Mouse (Mus musculus) cortical plate, adult 2 months (tissue): ENCODE data around the gene Trmt1l. TPM values are rescaled to one million over a fixed set of nuclear protein-coding genes. Genes with fewer than 3 reads are reported as not detected.

Experiments
- H3K27ac ChIP-seq: fragments of 200-500 bp; 2 replicates; pipeline ENCODE4 v1.5.1; 2012; ENCODE audit warnings: low read length, control low read depth, inconsistent platforms; ENCODE audit not compliant: insufficient read depth
- H3K4me1 ChIP-seq: fragments of 200-500 bp; 2 replicates; pipeline ENCODE4 v1.6.1; 2011; ENCODE audit warnings: low read length; ENCODE audit not compliant: control insufficient read depth, insufficient read depth
- H3K4me3 ChIP-seq: fragments of 200-500 bp; 2 replicates; pipeline ENCODE4 v1.5.1; 2011; ENCODE audit warnings: mild to moderate bottlenecking, low read length, control low read depth; ENCODE audit not compliant: insufficient read depth
- CTCF ChIP-seq: fragments of 200-500 bp; IDR thresholded peaks from 2 replicates; pipeline ENCODE4 v1.5.1; 2011; ENCODE audit warnings: mild to moderate bottlenecking, control low read depth, low read length; ENCODE audit not compliant: insufficient read depth; ENCODE audit errors: extremely low read depth
- POLR2A ChIP-seq: fragments of 200-500 bp; IDR thresholded peaks from 2 replicates; pipeline ENCODE4 v1.6.1; 2011; ENCODE audit warnings: mild to moderate bottlenecking, low read length, control low read depth; ENCODE audit not compliant: insufficient read depth; ENCODE audit errors: extremely low read depth
- polyA plus RNA-seq: library from polyadenylated mRNA; depleted of rRNA; stranded (reverse); fragments of >200 nt; gene quantifications from 2 replicates; pipeline ENCODE4 v1.2.3, GENCODE M21; 2012; rRNA removed

Gene Trmt1l
- polyA plus RNA-seq, 1 experiment, result 31.3 TPM

DNA sequence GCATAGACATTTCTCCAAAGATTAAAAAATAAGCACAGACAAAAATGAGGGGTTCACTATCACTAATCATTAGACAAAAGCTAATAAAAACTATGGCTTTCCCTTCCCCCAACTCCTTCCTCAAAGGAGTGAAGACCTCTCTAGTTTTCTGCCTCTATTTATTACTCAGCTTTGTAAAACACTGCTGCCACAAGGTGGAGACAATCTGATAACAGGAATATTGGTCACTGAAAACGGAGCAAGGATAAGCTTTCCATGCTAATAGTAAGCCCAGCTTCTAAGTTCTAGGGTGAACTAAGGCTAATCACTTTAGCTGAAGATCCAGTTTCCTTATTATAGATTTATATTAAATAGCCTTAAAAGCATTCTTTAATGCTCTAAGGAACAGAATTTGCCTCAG lies 64.1 kb downstream of the Trmt1l start:
- Histone ChIP-seq H3K4me1 (no peaks in the 10 kb centered on the region), H3K27ac (no peak overlapping the region), H3K4me3 (no peak overlapping the region)
- TF ChIP-seq CTCF, result no peak
- no peak for TF ChIP-seq POLR2A

DNA sequence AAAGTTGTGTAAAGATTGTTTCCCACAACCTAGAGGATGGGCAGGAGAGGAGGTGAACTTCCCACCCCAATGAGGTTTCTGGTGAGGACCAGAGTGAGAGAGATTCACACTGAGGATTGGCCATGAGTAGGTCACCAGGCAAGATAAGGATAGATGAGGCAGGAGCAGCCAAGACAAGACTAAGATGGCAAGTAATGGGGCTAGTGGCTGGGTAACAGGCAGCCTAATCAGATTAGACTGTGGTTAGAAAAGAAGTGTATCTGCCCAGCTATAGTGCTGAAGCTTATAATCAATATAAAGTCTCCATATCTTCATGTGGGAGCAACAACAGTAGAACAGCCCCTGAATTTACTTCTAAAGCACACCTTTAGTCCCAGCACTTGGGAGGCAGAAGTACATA lies 65.5 kb downstream of the Trmt1l start:
- H3K27ac ChIP-seq, result no peak overlapping the region
- TF ChIP-seq CTCF (no peak), POLR2A (no peak)
- no peak overlapping the region for H3K4me3 ChIP-seq
- peaks cover 3% of the 10 kb centered on the region for H3K4me1 ChIP-seq

DNA sequence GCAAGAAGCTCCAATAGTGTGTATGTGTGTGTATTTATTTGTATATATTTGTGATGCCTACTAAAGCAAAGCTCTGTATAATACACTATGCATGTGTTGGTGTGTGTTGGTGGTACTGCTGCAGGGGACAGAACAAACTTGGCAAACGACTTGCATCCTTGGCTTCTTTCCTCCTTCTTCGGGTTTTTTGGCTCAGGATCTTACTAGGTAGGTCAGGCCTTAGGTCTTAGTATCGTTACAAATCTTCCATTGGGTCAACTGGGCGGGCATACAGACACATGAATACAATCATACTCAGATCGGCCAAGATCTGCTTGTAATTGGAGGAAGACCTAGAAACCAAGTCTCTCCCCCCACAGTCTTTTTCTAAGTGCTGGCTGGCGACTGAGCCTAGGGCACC lies 66.4 kb downstream of the Trmt1l start:
- H3K4me1 ChIP-seq, result peaks cover 5% of the 10 kb centered on the region
- TF ChIP-seq POLR2A (no peak), CTCF (no peak)
- H3K4me3 ChIP-seq, result no peak overlapping the region
- no peak overlapping the region for H3K27ac ChIP-seq

DNA sequence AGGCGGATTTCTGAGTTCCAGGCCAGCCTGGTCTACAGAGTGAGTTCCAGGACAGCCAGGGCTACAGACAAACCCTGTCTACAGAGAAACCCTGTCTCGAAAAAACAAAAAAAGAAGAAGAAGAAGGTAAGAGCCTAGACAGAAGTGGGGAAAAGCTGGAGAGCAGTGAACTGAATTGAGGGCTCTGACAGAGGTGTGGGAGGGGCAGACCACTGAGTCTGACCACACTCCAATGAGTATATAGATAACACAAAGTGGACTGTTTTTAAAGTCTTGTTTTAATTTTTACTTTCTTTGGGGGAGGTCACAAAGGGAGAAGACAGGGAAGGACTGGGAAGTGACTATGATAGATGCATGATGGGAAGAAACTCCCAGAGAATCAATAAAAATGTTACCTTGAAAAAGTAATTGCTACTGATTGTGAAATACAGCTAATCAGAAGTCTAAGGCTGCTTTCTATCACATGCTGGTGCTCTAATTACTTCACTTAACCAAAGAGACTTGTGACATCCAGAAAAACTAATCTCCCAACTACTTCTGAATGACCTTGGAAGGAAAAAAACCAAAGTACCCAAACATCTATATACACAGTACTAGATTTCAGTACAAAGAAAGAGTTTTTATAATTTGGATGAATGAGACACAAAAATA lies 67.4 kb downstream of the Trmt1l start:
- no peak overlapping the region for H3K4me3 ChIP-seq
- TF ChIP-seq CTCF, result no peak
- no peak for TF ChIP-seq POLR2A

DNA sequence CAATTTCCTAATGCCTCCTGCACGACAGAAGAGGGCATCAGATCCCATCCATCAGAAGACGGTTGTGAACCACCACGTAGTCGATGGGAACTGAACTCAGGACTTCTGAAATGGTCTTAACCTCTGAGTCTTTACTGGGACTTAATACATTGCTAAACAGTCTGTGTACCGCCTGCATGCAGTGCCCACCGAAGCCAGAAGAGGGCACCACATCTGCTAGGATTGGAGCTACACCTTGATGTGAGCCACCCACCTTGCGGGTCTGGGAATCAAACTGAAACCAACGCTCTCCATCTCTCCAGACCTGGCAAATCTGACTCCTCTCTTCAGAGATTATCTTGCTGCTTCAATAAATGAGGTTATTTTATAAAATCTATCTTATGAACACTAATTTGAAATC lies 68.7 kb downstream of the Trmt1l start:
- no peak overlapping the region for H3K27ac ChIP-seq
- no peak overlapping the region for H3K4me3 ChIP-seq
- TF ChIP-seq POLR2A, result no peak
- peak; percentile 23; the same call in 1 of the 2 replicates for TF ChIP-seq CTCF
- H3K4me1 ChIP-seq, result peaks cover 5% of the 10 kb centered on the region

More for the DNA sequence above, 67.4 kb downstream of the Trmt1l start:
- Histone ChIP-seq H3K4me1 (peaks cover 5% of the 10 kb centered on the region), H3K27ac (no peak overlapping the region)

DNA sequence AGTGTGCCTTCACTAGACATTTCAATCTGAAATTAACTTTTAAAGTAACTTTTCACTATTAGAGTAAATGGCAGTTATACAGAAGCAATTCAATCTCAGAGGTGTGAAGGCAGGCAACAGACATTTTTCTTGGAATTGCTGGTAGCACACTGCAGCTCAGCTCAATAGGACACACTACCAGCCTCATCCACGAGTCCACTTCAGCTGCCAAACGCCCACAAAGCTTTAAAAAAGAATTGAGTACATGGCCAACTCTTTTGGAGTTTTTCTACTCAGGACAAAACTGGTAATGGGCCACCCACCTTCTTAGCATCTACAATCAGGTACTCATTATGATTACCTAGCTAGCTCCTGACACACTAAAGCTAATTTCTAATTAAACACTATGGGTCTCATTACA lies 69.6 kb downstream of the Trmt1l start:
- Histone ChIP-seq H3K4me1 (peaks cover 5% of the 10 kb centered on the region), H3K27ac (no peak overlapping the region), H3K4me3 (no peak overlapping the region)
- no peak for TF ChIP-seq CTCF
- no peak for TF ChIP-seq POLR2A

DNA sequence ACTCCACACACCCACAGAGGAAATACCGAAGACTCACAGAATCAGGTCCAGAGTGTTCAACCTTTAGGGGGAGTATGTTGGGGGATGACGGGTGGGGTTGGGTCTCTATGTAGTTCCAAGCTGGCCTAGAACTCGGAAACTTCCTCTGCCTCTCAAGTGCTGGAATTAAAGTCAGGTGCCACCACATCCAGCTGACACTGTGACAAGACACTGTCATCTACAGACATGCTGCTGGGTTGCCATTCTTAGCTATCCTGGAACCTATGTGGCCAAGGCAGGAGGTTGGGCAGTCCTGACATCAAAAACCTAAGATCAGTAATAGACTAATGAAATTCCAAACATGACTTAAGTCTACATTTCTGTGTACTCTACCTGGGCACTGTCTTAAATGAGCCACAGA lies 70.0 kb downstream of the Trmt1l start:
- Histone ChIP-seq H3K4me1 (peaks cover 5% of the 10 kb centered on the region), H3K4me3 (no peak overlapping the region), H3K27ac (no peak overlapping the region)
- TF ChIP-seq POLR2A (no peak), CTCF (no peak)

DNA sequence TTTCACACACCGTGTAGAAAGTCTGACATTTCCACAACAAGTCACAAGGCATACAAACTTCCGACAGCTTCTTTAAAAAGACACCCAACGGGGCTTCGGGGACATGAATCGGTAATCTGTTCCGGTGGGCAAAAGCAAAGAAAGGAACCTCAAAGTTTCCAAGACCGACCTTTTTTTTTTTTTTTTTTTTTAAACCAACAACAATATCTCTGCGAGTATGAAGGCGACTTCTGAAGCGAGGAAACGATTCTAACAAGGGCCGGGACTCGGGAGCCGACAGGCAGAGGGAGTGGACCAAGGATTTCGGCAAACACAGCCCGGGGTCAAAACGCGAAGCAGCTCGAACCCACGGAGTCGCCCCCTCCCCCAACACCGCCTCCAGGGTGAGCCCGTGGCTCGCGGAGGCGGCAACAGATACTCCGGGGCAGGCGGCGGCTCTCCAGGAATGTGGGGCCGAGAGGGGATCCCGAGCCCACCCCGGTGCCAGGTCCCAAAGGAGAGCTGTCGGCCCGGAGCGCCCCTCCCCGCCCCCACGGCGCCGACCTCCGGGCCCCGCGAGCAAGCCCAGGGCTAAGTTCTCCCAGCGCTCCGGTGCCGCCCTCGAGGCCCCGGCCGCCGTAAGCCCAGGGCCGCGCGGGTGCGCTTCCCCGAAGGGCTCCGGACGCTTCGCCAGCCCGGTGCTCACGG lies 71.6 kb downstream of the Trmt1l start:
- peak overlapping the region; percentile 75 for H3K27ac ChIP-seq
- peaks cover 5% of the 10 kb centered on the region for H3K4me1 ChIP-seq
- H3K4me3 ChIP-seq, result peak overlapping the region; percentile 52
- TF ChIP-seq POLR2A (no peak), CTCF (no peak)

DNA sequence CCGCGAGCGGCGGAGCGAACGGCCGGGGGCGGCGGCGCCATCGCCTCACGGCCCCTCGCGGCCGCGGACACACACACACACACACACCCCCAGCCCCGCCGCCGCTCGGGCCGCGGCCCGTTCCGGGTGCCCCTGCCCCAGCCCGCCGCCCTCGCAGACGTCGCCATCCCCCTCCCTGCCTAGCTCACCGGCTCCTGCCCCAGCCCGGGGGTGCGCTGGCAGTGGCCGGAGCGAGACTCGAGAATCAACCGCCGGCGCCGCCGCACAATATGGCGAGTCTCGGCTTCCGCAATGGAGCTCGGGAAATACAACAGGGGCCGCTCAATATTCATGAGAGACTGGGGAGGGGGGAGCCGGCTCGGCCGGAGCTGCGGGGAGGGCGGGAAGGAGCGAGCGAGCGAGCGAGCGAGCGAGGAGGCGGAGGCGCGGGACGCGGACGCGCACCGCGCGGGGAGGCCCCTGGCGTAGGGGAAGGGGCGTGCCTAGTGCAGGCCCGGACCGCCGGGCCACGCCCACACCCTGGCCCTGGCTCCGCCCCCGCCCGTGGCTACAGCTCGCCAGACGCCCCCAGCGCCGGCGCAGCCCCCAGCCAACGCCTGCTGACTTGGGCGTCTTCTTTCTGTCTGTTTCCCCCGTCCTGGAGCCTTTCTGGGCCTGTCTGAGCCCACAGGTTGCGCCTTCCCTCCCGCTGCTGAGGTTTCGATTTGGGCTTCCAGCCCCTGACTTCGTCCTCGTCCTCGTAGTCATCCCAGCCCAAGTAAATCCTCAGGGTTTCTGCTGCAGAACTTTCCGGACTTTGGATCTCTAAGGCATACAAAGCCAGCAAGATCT lies 72.4 kb downstream of the Trmt1l start, which contains the start of gene Rnf2:
Gene Rnf2, minus strand, starts transcription at position 425 of the 831 bp plus-strand sequence.
- H3K4me3 ChIP-seq, result peak within 1 kb of the TSS; percentile 52
- TF ChIP-seq CTCF (no peak), POLR2A (peak; percentile 44; the same call in 1 of the 2 replicates)
- peaks cover 5% of the 10 kb centered on the region for H3K4me1 ChIP-seq
- peak within 1 kb of the TSS; percentile 75 for H3K27ac ChIP-seq

Other genes starting within 250 kb of the Trmt1l start
- not detected in 2 replicates for gene Gm47985, start 246.0 kb upstream of the Trmt1l start, polyA plus RNA-seq
- gene Gm8947, start 236.2 kb upstream of the Trmt1l start, polyA plus RNA-seq, result not detected in 2 replicates
- not detected in 2 replicates for gene Gm47995, start 230.1 kb upstream of the Trmt1l start, polyA plus RNA-seq
- not detected in 2 replicates for gene 3110040M04Rik, start 224.4 kb upstream of the Trmt1l start, polyA plus RNA-seq
- gene Gm47996, start 218.4 kb upstream of the Trmt1l start, polyA plus RNA-seq, result not detected in 2 replicates
- 124 and 131 TPM in 2 replicates for gene Ivns1abp, start 84.1 kb upstream of the Trmt1l start, polyA plus RNA-seq
- 10.9 and 12.3 TPM in 2 replicates for gene Swt1, start 87 bp upstream of the Trmt1l start, polyA plus RNA-seq
- 33.8 and 33.9 TPM in 2 replicates for gene Rnf2, start 72.4 kb downstream of the Trmt1l start, polyA plus RNA-seq
- 1.6 and 2.1 TPM in 2 replicates for gene Fam129a, start 142.6 kb downstream of the Trmt1l start, polyA plus RNA-seq